Mouse (Mus musculus) G1E (cell line): ENCODE measurements around the gene Jak1.

ENCODE experiments used
- CTCF ChIP-seq: IDR thresholded peaks from 2 replicates; pipeline ENCODE4 v1.5.1; 2012; ENCODE audit warnings: low read depth, low read length, inconsistent platforms, mixed read lengths
- POLR2AphosphoS5 ChIP-seq: IDR thresholded peaks from 2 replicates; pipeline ENCODE4 v1.6.1; 2012; ENCODE audit warnings: low read depth, low read length, inconsistent platforms; ENCODE audit not compliant: insufficient replicate concordance
- TAL1 ChIP-seq: conservative IDR thresholded peaks from 2 replicates; pipeline ENCODE4 v1.6.1; 2012; ENCODE audit warnings: low read depth, low read length, inconsistent platforms, mixed read lengths

GRCm38 (mm10) chr4:101135909-101136308 is 129.2 kb downstream of the Jak1 start:
- TF ChIP-seq CTCF (no peak), TAL1 (no peak), POLR2AphosphoS5 (no peak)
